Mouse (Mus musculus) liver, embryonic 14.5 days (tissue): ENCODE measurements around the gene Sycp2l.

ENCODE experiments used
- CTCF ChIP-seq: IDR thresholded peaks from 2 replicates; pipeline ENCODE4 v1.5.1; 2016; ENCODE audit warnings: antibody characterized with exemption, low read depth, control low read depth
- EP300 ChIP-seq: IDR thresholded peaks from 2 replicates; pipeline ENCODE4 v1.6.1; 2016; ENCODE audit warnings: antibody characterized with exemption, low read depth

- TF ChIP-seq CTCF (no peak), EP300 (no peak)
These were observed 89.6 kb downstream of the Sycp2l start for GRCm38 (mm10) chr13:41203691-41204090.
